Mouse (Mus musculus) kidney, postnatal 10 days (tissue): ENCODE data around the gene Hibadh.
A peak's percentile ranks its signal among the peaks of the same experiment; 100 is the strongest.

Experiments
- DNase-seq: peaks from one replicate; pipeline ENCODE4 v3.0.0; 2021; ENCODE audit warnings: mixed read lengths

Hibadh gene

DNA sequence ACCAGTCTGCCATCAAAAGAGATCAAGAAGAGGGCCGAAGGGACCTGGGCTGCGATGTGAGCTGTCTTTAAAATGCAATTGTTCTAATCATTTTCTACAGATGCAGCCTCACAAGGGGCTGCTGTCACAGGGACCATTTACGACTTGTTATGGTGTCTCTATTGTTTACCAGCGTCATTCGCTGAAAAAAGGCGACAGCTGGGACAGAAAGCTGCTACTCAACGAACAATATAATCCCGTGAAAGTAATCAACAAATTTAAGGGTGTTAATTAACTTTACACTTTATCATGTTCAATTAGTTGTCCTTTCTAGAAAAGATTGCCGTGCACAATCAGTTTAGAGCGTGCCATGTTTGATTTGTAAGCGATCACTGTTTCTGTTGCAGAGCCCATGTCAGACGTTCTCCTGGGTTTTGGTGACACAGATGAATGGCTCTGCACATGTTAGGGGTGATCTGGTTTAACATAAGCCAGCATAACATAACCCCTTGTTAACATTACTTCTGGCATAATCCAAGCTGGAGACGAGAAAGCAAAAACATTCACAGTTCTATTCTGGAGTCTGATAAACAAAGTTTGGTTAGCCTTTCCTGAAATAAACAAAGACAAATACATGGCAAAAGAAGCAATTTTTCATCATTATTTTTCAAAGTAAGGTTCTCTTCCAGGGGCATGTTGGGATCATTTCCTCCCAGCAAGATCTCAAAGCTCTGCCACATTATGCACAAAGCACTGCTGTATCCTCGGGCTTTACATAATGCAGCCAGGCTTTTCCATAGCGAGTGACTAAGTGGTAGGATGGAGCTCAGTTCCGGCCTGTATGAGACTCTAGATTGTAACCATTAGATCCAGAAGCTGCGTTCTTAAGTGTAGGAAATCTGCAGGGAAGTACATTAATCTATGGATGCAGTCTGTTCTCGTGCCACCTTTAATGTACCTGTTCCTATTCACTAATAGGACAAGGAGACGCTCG lies 72.6 kb downstream of the Hibadh start:
- no peak for DNase-seq

DNA sequence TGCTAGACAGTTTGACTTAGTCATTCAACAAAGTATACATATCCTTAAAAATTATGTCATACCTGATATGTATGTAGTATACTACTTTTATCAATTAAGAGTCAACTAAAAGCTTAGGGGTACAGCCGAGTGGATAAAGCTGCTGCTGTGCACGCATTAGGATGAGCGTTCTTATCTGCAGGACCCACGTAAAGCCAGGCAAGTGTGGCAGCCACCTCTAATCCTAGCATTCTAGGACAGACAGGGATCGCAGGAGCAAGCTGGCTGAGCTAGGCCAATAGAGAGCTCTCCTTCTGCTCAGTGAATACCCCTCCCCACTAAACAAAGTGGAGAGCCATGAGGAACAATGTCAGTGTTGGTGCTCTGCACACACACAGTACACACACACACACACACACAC lies 75.0 kb downstream of the Hibadh start:
- DNase-seq = no peak

DNA sequence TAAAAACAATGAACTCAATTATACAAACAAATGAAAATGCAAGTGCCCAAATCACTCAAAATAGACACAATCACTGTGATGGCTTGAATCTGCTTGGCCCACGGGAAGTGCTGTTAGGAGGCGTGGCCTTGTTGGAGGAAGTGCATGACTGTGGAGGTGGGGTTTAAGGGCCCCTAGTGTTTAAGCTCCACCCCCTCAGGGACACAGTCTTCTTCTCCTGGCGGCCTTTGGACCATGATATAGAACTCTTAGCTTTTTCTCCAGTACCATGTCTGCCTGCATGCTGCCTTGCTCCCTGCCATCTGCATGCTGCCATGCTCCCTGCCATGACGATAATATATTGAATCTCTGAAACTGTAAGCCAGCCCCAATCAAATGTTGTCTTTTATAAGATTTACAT lies 77.2 kb downstream of the Hibadh start:
- no peak for DNase-seq

DNA sequence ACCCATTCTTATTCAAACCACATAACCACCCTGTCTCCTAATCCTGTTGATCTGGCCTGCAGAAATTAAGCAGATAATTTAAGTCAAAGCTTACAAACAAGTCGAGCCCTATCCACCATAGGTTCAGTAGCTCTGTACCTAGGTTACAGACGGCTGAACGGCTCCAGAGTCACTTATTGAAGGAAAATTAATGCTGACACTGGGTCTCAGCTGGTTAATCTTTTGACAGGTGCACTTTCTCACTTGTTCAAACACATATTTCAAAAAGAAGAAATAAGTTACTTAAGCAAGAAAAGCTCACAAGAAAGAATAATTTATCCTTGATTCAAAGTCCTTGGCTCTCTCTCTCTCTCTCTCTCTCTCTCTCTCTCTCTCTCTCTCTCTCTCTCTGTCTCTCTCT lies 81.1 kb downstream of the Hibadh start:
- no peak for DNase-seq

DNA sequence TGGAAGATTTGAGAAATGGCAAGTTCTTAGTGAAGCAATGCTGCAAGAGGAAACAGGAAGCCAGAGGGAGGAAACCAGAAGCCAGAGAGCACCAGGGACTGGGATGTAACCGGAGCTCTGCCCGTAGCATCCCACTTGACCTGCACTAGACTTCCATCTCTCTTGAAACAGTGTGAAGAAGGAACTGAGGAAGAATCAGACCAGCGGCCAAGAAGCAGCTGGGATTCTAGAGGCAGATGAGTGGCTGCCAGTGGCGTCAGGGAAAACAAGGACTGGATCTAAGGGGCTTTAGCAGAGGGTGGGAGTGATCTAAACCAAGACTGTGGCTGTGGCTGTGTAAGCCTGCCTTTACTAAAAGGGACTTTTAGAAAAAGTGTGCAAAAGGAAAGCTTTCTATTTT lies 95.8 kb downstream of the Hibadh start:
- peak; percentile 47 for DNase-seq

DNA sequence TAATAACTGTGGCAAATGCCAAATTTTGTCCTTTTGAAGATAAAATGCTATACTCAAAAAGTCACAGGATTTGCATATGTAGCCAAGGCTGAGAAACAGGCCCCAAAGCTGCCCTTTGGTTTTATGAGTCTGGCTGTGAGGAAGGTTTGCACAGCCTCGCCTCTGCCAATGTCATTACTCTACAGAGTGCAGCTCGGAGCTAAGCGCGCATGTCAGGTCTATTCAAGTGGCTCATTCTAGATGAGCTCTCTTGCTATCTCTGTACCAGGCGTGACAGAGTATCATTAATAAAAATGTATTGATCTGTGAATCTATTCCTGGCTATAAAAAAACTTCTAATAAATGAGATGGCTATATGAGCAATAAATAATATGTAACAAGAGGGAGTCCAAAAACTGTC lies 97.7 kb downstream of the Hibadh start:
- no peak for DNase-seq

DNA sequence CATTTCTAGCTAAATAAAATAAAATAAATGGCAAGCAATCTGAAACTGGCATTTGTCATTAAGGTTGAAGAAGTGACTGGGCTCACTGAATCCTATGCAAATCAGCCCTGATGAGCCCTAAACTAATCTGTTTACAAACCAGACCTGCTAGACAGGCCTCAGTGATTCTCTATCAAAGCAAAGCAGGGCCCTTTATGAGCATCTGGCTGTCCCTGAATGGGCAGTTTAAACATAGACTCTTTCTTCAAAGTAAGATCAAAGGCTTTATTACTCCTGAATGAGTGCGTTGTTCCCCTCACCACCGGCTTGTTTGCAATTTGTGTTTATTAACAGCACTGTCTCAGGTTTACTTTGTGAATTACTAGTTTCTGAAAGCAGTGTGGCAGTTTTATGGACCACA lies 100.3 kb downstream of the Hibadh start:
- DNase-seq = no peak

DNA sequence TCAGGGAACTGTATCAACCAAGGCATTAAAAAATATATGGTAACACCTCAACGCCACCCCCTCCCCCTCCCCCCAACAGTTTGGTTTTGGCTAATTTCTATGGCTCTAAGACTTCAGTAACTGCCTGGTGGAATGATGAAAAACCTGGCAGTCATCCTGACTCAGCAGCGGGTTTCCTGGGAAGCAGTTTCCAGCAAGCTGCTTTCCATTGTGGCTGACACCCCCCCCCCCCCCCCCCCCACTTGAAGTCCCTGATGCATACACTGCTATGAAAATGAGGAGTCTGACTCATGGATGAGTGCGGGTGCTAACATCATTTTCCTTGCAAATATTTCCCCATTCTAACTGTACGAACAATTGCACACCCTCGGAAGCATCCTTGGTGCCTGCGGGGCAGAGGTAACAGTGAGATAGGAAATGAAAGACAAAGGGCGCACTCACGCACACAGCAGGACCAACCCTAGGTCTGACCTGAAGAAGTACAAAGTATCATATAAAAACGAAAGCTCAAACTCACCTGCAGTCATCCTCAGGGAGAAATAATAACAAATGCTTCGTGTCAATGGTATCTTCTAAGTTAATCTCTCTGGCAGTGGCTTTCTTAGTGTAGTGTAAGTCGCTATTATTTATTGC lies 105.0 kb downstream of the Hibadh start:
- no peak for DNase-seq

DNA sequence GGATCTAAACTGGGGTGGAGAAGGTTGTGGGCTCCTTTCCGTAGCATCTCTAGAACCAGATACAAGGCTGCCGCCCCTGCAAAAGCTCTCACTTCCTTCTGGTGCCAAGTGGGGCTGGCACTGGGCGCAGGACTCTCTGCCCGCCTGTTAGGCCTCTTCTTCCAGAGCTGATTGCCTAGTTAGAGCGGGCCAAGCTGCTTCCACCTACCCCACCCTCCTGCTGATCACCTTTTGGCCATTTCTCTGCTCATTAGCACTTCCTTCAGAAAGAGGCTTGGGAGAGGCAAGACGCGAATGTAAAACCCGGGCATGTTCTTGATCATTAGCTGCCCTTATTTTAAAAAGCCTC lies 108.1 kb downstream of the Hibadh start:
- DNase-seq = no peak

DNA sequence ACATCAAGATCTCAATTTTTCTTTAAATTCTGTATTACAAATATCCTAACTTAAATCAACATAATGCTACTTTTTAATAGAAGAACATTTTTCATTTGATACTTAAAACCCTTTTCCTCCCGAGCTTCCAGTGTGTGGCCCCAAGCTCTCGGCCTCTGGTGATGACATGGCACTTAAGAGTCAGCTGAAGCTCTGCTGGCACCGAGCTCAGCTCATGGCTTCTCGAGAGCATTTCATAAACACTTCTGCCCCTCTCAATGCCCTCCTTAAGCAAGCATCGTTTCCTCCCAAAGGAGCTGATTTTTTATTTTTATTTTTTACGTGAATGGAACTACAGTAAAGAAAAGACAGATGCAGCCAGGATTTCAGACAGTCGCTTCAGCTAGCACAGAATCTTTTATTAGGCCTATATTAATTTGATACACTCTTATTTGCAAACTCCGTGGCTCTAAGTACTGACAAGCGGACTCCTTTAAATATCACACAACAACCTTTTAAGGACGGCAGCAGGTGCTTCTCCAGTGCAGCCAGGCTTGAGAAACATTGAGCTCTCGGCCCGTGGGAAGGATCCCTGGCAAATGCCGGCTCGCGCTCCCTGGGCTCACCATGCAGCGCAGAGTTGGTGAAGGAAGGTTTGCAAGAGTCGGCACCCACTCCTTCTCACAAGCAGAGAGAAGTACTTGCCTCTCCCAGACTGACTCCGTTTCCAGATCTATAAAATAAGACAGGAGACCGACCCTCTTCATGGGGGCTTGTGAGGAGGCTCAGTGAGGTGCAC lies 108.6 kb downstream of the Hibadh start:
- no peak for DNase-seq

DNA sequence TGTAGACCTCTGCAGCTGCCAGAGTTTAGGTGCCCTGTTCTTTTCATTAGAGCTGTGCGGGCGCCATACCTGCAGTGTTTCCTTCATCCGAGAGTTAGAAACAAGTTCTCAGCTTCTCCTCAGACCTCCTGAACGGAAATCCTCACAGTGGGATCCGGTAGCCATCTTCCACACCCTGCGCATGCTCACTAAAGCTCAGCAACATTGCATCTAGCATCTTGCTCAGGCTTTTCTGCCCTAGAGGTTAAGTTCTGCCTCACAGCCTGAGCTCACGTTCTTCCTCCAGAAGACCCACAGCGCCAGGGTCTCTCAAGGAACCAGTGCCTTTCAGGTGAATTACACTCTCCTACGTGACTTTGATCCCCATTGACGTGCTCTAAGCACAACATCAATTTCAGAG lies 109.3 kb downstream of the Hibadh start:
- DNase-seq = no peak

DNA sequence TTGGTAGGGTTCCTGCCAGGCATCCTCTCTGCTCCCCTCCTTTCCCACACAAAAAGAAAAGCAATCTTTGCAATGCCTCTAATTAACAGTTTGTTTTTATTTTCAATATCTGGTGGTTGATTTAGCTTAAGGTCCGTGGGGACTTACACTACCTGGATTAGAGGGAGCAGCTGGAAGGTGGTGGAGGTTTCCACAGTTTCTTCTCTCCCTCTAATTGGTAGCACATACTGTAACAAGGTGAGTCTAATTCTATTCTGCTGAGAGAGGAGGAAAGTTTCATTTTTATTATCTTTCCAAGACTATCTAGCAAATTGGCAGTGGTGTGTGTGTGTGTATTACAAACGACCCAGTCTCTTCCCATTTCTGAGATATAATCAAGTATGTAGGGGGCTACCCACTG lies 116.0 kb downstream of the Hibadh start:
- no peak for DNase-seq

DNA sequence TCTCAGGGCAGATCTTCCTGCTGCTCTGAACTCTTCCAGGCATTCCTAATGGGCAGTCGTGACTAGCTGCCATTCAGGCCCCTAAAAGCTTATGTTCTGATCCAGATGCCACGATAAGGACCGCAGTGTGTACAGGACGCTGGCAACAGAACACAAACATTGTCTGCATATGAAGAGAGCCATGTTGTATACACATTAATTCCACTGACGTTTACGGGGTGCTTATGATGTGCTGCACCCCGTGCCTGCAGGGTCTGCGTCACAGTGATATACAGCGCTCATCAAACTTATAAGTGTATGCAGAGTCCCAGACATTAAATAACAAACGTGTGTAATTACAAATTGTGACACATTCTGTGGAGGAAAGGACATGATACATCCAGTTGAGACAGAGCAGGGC lies 121.5 kb downstream of the Hibadh start:
- no peak for DNase-seq

DNA sequence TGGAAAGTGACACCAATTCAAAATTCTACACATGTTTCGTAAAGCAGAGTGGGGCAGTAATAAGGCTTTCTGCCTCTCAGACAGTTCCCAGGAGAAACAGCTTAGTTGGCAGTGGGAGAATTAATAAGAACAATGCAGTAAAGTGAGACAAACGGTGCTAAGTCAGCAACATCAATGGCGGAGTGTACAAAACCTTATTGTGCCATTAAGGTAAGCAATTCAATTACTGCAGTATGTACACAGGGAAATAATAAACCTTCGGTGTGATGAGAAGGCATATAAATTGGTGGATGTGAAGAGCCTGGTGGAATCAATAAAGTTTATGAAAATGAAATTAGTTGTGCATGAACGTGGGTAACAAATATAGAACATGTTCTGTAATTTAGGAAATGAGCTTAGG lies 122.9 kb downstream of the Hibadh start:
- no peak for DNase-seq

DNA sequence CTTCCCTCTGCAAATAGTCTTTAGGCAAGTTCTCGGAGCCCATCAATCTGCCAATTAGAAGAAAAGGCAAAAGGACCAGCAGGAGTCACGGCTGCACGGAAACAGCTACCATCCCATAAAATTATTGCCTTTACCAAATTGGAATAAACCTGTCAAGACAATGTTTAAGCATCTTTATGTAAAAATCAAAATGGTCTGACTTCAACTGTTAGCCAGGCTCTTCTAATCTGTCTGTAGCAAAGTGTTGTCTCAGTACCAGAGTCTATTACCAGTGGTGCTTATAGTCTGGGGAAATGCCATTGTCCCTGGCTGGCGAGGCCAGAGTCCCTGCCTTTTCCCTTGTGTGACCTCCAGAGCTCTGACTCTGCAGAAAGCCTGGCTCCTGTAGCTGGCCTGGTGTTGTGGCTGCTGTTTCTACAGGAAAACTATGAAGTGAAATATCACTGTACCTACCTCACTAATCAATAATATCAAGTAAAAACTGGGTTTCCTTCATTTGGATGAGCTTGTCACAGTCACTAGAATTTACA lies 126.2 kb downstream of the Hibadh start:
- no peak for DNase-seq

DNA sequence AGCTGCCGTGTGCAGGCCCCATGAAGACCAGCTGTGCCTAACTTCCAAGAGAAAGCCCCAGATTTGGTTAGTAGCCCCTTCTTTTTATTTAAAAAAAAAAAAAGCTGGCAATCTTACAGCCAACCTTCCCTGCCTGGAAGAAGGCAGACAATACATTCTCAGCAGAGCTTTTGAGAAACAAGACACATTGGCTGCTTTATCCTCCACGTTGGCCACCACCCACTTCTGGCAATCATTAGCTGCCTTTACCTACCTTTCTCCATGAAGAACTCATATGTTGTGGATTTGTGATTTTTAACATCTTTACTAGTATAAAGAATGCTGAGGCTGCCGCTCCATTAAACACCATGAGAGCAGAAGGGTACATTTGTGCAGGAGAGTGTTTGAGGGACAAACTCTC lies 131.4 kb downstream of the Hibadh start:
- no peak for DNase-seq

DNA sequence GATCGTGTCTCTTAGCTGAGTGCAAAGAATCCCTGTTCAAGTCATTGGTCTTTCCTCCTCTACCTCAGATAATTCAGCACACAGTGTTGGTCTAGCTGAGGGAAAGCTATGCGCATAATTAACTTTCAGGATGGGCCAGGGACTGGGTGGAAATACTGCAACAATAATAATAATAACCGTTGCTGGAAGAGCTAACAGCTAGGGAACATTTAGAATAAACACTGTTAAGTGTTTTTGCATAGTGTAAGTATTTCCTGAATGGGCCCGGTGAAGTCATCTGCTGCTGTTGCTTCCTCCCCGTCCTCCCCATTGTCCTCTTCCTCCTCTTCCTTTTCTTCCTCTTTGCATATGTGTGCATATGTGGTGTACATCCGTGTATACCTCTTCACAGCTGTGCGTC lies 132.2 kb downstream of the Hibadh start:
- no peak for DNase-seq

DNA sequence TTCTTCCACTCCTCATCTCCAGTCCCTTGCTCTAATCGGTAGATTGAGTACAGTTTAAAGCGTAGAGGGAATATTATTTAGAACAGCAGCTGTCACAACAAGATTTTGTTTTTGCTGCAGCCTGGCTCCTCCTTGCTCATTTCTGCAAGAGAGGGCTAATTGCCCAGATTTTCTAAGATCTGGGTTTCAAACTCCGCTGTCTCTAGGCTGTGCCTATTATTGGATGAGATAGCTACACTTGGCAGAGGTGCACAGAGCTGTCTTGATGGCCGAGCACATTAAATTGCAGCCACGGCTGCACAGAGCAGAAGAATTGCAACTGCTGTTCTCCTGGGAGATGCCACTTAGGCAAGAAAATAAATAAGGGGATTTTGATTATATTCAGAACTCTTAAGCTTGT lies 133.0 kb downstream of the Hibadh start:
- DNase-seq = no peak

DNA sequence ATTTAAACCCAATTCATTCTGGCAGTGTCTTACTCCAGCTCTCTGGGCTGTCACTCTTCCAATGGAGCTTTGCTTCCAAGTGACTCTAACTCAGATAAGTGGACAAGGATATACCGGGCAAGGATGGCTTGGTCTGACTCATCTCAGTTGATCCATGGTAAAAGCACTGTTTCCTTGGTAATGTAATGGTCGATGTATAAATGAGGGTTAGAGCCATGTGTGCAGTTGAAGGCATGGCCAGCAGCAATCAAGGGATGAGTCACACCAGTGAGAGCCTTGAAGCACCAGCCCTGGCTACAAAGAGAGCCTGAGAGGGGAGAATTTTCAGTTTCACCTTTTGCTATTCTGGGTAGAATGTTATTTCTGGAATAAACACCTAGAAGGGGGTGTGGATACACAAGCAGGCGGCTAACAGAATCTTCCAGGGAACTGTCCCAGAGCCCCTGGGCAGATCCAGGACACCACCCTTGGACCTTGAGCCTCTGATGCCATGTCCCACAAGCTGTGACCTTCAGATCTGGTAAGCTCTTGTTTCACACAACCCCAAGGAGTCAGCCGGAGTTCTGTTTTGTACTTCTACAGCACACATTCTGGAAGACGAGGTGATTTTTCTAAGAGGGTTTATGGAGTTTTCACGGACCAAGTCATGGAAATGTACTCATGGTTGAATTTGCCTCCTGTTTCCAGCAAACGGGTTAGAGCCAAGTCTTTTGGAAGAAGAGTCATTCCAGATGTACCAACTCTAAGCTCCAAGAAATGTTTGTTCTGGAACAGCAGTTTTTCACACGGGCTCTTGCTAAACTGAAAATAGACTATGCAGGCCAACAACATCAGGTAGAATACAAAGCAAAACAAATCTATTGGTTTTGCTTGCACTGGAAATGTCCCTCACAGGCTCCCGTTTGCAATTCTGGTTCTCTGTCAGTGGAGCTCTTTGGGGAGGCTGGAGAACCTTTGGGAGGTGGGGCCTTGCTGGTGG lies 134.1 kb downstream of the Hibadh start:
- DNase-seq = no peak

DNA sequence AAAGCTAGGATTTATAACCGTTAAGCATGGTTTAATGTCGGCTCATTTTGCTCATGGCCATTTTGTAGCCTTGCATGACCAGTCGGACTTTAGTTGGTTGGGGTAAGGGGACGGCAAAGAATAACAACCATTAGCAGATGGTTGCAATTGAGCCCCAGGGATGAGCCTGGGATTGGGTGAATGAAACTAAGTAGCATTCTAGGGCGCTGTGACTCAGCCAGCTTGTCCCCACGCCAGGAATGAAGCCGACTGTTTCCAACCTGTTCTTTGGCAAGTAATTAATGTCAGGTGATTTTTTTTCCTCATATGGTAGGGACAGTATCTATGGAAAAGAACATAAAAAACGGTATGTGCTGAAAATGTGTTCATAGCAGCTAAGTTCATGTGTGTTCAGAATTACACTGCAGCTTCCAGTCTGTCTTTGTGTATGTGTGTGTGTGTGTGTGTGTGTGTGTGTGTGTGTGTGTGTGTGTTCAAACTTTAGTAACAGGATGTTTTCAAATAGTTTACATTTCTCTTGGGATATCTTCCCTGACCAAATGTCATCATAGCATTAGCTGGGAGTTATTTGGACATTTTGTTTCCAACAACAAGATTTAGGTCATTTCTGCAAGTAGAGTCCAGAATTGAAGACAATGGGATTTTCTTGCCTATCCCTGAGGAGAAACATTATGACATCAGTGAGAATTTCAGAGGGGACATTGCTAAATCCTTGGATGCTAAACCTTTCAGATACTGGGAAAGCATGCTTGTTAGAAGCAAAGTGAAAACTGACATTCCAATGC lies 135.3 kb downstream of the Hibadh start:
- DNase-seq = peak; percentile 28

DNA sequence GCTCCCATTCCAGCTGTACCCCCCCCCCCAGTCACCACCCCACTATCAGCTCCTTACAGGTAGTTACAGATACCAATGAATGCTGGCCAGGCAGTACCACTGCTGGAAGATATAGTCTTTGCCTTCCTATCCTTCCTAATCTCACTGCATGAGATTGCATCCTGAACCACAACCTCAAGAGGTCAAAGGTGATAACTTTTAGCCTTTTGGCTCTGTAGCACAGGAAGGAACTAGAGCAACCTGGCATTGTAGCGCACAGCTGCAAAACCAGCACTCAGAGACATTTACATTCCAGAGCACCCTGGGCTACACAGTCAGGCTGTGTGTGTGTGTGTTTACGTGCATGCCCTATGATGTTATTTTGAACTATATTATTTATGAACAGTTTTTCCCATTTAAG lies 137.2 kb downstream of the Hibadh start:
- DNase-seq = no peak
